Mouse (Mus musculus) CH12.LX (cell line): ENCODE results near the gene Tmbim6. TPM values are rescaled to one million over a fixed set of nuclear protein-coding genes. Genes with fewer than 3 reads are reported as not detected.

Experiments
- DNase-seq: peaks from one replicate; pipeline ENCODE4 v3.0.0-alpha.2; 2013; ENCODE audit errors: extremely low read depth
- H3K27ac ChIP-seq: 2 replicates; pipeline ENCODE4 v1.5.1; 2012; ENCODE audit warnings: low read depth, mild to moderate bottlenecking, control low read depth, moderate library complexity; ENCODE audit not compliant: insufficient read depth
- H3K27me3 ChIP-seq: replicated peaks from 2 replicates; pipeline ENCODE3; 2012; ENCODE audit warnings: inconsistent platforms
- H3K36me3 ChIP-seq, 2 experiments: replicated peaks in 1 of 2; 2 replicates each; pipeline versions ENCODE3 to v1.6.1; 2012; ENCODE audit warnings: inconsistent platforms in 1 of 2, low read length in 1 of 2, mild to moderate bottlenecking in 1 of 2, mixed read lengths in 1 of 2, moderate library complexity in 1 of 2; ENCODE audit not compliant: control insufficient read depth in 1 of 2, insufficient read depth in 1 of 2
- H3K4me1 ChIP-seq, 2 experiments: 2 replicates each; pipeline ENCODE4 v1.6.1; 2012; ENCODE audit warnings: inconsistent platforms in 1 of 2, moderate library complexity in 1 of 2; ENCODE audit not compliant: insufficient read depth in 2 of 2, control insufficient read depth in 1 of 2
- H3K4me2 ChIP-seq: 2 replicates; pipeline ENCODE4 v1.6.1; 2012; ENCODE audit warnings: low read depth, mild to moderate bottlenecking, control low read depth; ENCODE audit not compliant: poor library complexity, insufficient read depth, severe bottlenecking
- H3K4me3 ChIP-seq, 3 experiments: fragments of 150-350 bp in 1 of 3; sonication (generic) in 1 of 3; replicated peaks in 1 of 3; 2 replicates each; pipeline versions ENCODE3 to v1.5.1; 2011 to 2012; ENCODE audit warnings: low read depth in 2 of 3, low read length in 2 of 3, mild to moderate bottlenecking in 2 of 3, moderate library complexity in 2 of 3, control low read depth in 1 of 3, improper control_type of control experiment in 1 of 3, inconsistent platforms in 1 of 3, mixed read lengths in 1 of 3; ENCODE audit not compliant: poor library complexity in 1 of 3
- H3K79me2 ChIP-seq: replicated peaks from 2 replicates; pipeline ENCODE4 v1.6.1; 2012; ENCODE audit warnings: mild to moderate bottlenecking, moderate library complexity; ENCODE audit not compliant: control insufficient read depth, poor library complexity, insufficient read depth, severe bottlenecking; ENCODE audit errors: extremely low read depth
- H3K9ac ChIP-seq: 2 replicates; pipeline ENCODE4 v1.6.1; 2012; ENCODE audit warnings: low read depth, mild to moderate bottlenecking, control low read depth, moderate library complexity; ENCODE audit not compliant: insufficient read depth
- H3K9me3 ChIP-seq: replicated peaks from 2 replicates; pipeline ENCODE3; 2012; ENCODE audit warnings: low read length, inconsistent platforms, mixed read lengths
- BHLHE40 ChIP-seq: IDR thresholded peaks from 2 replicates; pipeline ENCODE4 v1.6.1; 2011; ENCODE audit warnings: mild to moderate bottlenecking, low read depth, low read length, improper control_type of control experiment
- CHD1 ChIP-seq: IDR thresholded peaks from 2 replicates; pipeline ENCODE4 v1.6.1; 2012; ENCODE audit warnings: low read depth, low read length, improper control_type of control experiment, inconsistent platforms
- CHD2 ChIP-seq: IDR thresholded peaks from 2 replicates; pipeline ENCODE4 v1.6.1; 2011; ENCODE audit warnings: low read length, improper control_type of control experiment
- CTCF ChIP-seq, 2 experiments: IDR thresholded peaks in 1 of 2; conservative IDR thresholded peaks in 1 of 2; 2 replicates each; pipeline ENCODE4 v1.5.1; 2011 to 2012; ENCODE audit warnings: low read depth in 2 of 2, low read length in 2 of 2, improper control_type of control experiment in 1 of 2, inconsistent platforms in 1 of 2, mild to moderate bottlenecking in 1 of 2, moderate library complexity in 1 of 2
- ELF1 ChIP-seq: IDR thresholded peaks from 2 replicates; pipeline ENCODE4 v1.6.1; 2014; ENCODE audit warnings: low read depth, mild to moderate bottlenecking, inconsistent platforms, low read length, improper control_type of control experiment
- EP300 ChIP-seq: IDR thresholded peaks from 2 replicates; pipeline ENCODE4 v1.6.1; 2011; ENCODE audit warnings: low read length, improper control_type of control experiment
- IRF4 ChIP-seq: IDR thresholded peaks from 2 replicates; pipeline ENCODE4 v1.6.1; 2014; ENCODE audit warnings: low read depth, mild to moderate bottlenecking, inconsistent platforms, low read length, improper control_type of control experiment
- JUN ChIP-seq: IDR thresholded peaks from 2 replicates; pipeline ENCODE4 v1.6.1; 2011; ENCODE audit warnings: low read depth, mild to moderate bottlenecking, low read length, improper control_type of control experiment, moderate library complexity; ENCODE audit not compliant: insufficient read depth
- JUND ChIP-seq: conservative IDR thresholded peaks from 2 replicates; pipeline ENCODE4 v1.6.1; 2011; ENCODE audit warnings: low read depth, low read length, improper control_type of control experiment
- KAT2A ChIP-seq: IDR thresholded peaks from 2 replicates; pipeline ENCODE4 v1.6.1; 2012; ENCODE audit warnings: low read length, improper control_type of control experiment, inconsistent platforms; ENCODE audit not compliant: insufficient replicate concordance
- MAFK ChIP-seq: IDR thresholded peaks from 2 replicates; pipeline ENCODE4 v1.6.1; 2011; ENCODE audit warnings: low read length, improper control_type of control experiment; ENCODE audit not compliant: insufficient replicate concordance
- NELFE ChIP-seq: IDR thresholded peaks from 2 replicates; pipeline ENCODE4 v1.6.1; 2011; ENCODE audit warnings: low read depth, low read length, improper control_type of control experiment
- NRF1 ChIP-seq: IDR thresholded peaks from 2 replicates; pipeline ENCODE4 v1.6.1; 2014; ENCODE audit warnings: low read depth, mild to moderate bottlenecking, inconsistent platforms, low read length, improper control_type of control experiment, moderate library complexity
- PAX5 ChIP-seq: IDR thresholded peaks from 2 replicates; pipeline ENCODE4 v1.6.1; 2012; ENCODE audit warnings: low read length, inconsistent platforms, mixed read lengths
- POLR2A ChIP-seq: IDR thresholded peaks from 2 replicates; pipeline ENCODE4 v1.6.1; 2011; ENCODE audit warnings: low read depth, mild to moderate bottlenecking, improper control_type of control experiment, low read length
- POLR2AphosphoS2 ChIP-seq: IDR thresholded peaks from 2 replicates; pipeline ENCODE4 v1.6.1; 2011; ENCODE audit warnings: low read depth, low read length, improper control_type of control experiment
- RAD21 ChIP-seq: IDR thresholded peaks from 2 replicates; pipeline ENCODE4 v1.6.1; 2011; ENCODE audit warnings: low read depth, mild to moderate bottlenecking, low read length, improper control_type of control experiment, moderate library complexity
- RCOR1 ChIP-seq: conservative IDR thresholded peaks from 2 replicates; pipeline ENCODE4 v1.6.1; 2012; ENCODE audit warnings: low read depth, mild to moderate bottlenecking, inconsistent platforms, low read length, improper control_type of control experiment
- SMC3 ChIP-seq: IDR thresholded peaks from 2 replicates; pipeline ENCODE4 v1.6.1; 2011; ENCODE audit warnings: low read depth, low read length, improper control_type of control experiment
- TCF12 ChIP-seq: IDR thresholded peaks from 2 replicates; pipeline ENCODE4 v1.6.1; 2014; ENCODE audit warnings: low read depth, mild to moderate bottlenecking, inconsistent platforms, low read length, improper control_type of control experiment
- UBTF ChIP-seq: IDR thresholded peaks from 2 replicates; pipeline ENCODE4 v1.6.1; 2012; ENCODE audit warnings: low read depth, mild to moderate bottlenecking, inconsistent platforms, low read length, improper control_type of control experiment, moderate library complexity
- USF1 ChIP-seq: IDR thresholded peaks from 2 replicates; pipeline ENCODE4 v1.6.1; 2014; ENCODE audit warnings: low read depth, mild to moderate bottlenecking, inconsistent platforms, low read length, improper control_type of control experiment
- USF2 ChIP-seq: conservative IDR thresholded peaks from 2 replicates; pipeline ENCODE4 v1.6.1; 2011; ENCODE audit warnings: low read depth, low read length, improper control_type of control experiment
- ZKSCAN1 ChIP-seq: IDR thresholded peaks from 2 replicates; pipeline ENCODE4 v1.6.1; 2012; ENCODE audit warnings: low read depth, inconsistent platforms, low read length, improper control_type of control experiment, borderline replicate concordance
- ZMIZ1 ChIP-seq: IDR thresholded peaks from 2 replicates; pipeline ENCODE4 v1.6.1; 2012; ENCODE audit warnings: low read depth, mild to moderate bottlenecking, inconsistent platforms, low read length, improper control_type of control experiment
- dilution Hi-C: fragments of 300-500 bp; cut with MboI; formaldehyde crosslinking; loops from 2 replicates; pipeline ENCODE4 v1.14.3; 2020; ENCODE audit warnings: low sequenced_read_pairs; ENCODE audit not compliant: extremely low pct_unique_long_range_greater_than_20kb, extremely low pct_ligation_motif_present
- in situ Hi-C: fragments of 300-500 bp; cut with MboI; formaldehyde crosslinking; loops from 3 replicates; pipeline ENCODE4 v1.14.3; 2019; ENCODE audit warnings: low sequenced_read_pairs, low pct_ligation_motif_present, low pct_unique_long_range_greater_than_20kb, mixed read lengths
- polyA plus RNA-seq: library from polyadenylated mRNA; unstranded; fragments of >175 nt; gene quantifications from 2 replicates; pipeline ENCODE4 v1.2.1, GENCODE M21; 2012; ENCODE audit warnings: low read depth; ENCODE audit not compliant: insufficient read length
- total RNA-seq, 2 experiments: library from RNA; depleted of rRNA; stranded (reverse); fragments of 300-350 nt in 1 of 2; fragments of >200 nt in 1 of 2; gene quantifications; 2 replicates each; pipeline ENCODE4 v1.2.3; 2012 to 2014

Tmbim6 gene
- total and polyA plus RNA-seq, 3 experiments, result 268 to 329 (median 269) TPM

GRCm38 (mm10) chr15:99356462-99356861 lies 36.2 kb upstream of the Tmbim6 start:
- H3K27me3 ChIP-seq, result no peaks in the 10 kb centered on the region
- peaks cover 60% of the 10 kb centered on the region for H3K79me2 ChIP-seq
- dilution Hi-C loops (no loop called here), in situ Hi-C loops (no loop called here)
- no peak for DNase-seq
- no peak overlapping the region for H3K4me3 ChIP-seq
- TF ChIP-seq MAFK (no peak), UBTF (no peak), RAD21 (no peak), POLR2A (no peak), CHD2 (no peak), CHD1 (no peak), KAT2A (no peak), TCF12 (no peak), USF2 (no peak), USF1 (no peak), BHLHE40 (no peak)
- H3K36me3 ChIP-seq, result peaks cover 0 to 30% of the 10 kb centered on the region in 2 experiments
- H3K4me2 ChIP-seq, result no peak overlapping the region
- H3K27ac ChIP-seq, result no peak overlapping the region
- no peak overlapping the region for H3K9ac ChIP-seq
- peaks cover 48 to 85% of the 10 kb centered on the region in 2 experiments for H3K4me1 ChIP-seq
- no peaks in the 10 kb centered on the region for H3K9me3 ChIP-seq

GRCm38 (mm10) chr15:99358952-99359351 lies 33.7 kb upstream of the Tmbim6 start:
- Histone ChIP-seq H3K9me3 (no peaks in the 10 kb centered on the region), H3K9ac (no peak overlapping the region), H3K27me3 (no peaks in the 10 kb centered on the region), H3K36me3 (peaks cover 0 to 35% of the 10 kb centered on the region in 2 experiments), H3K4me2 (no peak overlapping the region), H3K27ac (no peak overlapping the region), H3K4me3 (no peak overlapping the region), H3K79me2 (peaks cover 70% of the 10 kb centered on the region)
- dilution Hi-C loops, result no loop called here
- no peak for DNase-seq
- in situ Hi-C loops, result no loop called here
- TF ChIP-seq ZKSCAN1, result no peak
- TF ChIP-seq MAFK, result no peak
- TF ChIP-seq SMC3, result no peak
- no peak for TF ChIP-seq RAD21
- no peak for TF ChIP-seq JUND
- TF ChIP-seq POLR2AphosphoS2, result no peak
- TF ChIP-seq PAX5, result no peak
- no peak for TF ChIP-seq NRF1
- no peak for TF ChIP-seq NELFE
- no peak for TF ChIP-seq TCF12
- TF ChIP-seq EP300, result no peak
- no peak for TF ChIP-seq KAT2A
- no peak for TF ChIP-seq IRF4
- TF ChIP-seq ELF1, result no peak
- no peak for TF ChIP-seq JUN
- TF ChIP-seq ZMIZ1, result no peak
- no peak for TF ChIP-seq RCOR1
- TF ChIP-seq CTCF (conservative IDR thresholded peaks at IDR 0.05 in 1 of 2, IDR thresholded peaks at IDR 0.05 in 1 of 2; ENCODE audit: low read depth in 2 of 2, low read length in 2 of 2), result no peak
- TF ChIP-seq USF2, result no peak
- TF ChIP-seq, all 38 proteins: peak for 0
- H3K4me1 ChIP-seq, result peaks cover 32 to 77% of the 10 kb centered on the region in 2 experiments
